Mouse (Mus musculus) testis, postnatal 14 days (tissue): ENCODE measurements around the gene Olfr750.

Experiments used
- DNase-seq: peaks from one replicate; pipeline ENCODE4 v3.0.0; 2021; ENCODE audit warnings: low spot score

The Olfr750 gene

DNA sequence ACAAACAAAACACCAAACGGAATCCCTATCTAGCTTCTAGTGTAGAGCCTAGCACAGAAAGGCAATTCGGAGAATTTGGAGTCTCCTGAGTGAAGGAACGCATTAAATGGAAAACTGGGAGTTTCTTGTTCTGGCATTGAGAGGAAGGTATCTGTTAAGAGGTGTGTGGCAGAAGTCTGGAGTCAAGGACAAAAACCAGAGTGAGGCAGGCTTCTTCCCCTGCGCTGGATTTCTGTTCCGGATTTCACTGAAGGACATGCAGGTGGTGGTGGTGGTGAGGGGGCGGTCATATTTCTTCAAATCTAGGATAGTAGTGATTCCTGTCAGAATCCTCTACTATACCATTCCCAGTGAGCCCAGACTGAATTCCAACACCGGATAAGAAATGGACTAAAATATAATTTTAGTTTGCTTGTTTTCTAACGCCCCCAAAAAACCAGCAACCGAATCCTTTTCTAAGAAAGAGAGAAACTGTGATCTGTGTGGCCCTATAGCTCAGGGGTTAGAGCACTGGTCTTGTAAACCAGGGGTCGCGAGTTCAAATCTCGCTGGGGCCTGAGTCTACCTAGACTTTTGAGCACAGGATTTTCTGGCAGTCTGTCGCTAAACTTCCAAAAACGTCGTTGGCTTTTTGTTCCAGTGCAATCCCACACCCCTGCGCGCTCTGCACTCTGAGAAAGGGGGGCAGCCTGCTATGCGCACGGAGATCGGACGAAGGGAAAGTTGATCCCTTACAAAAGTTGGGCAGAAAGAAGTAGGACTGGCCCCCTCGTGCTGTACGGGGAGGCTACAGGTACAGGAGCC is 14.1 kb upstream of the Olfr750 start:
- DNase-seq = peak; percentile 85

GRCm38 (mm10) chr14:51087762-51088161 is 13.5 kb upstream of the Olfr750 start:
- no peak for DNase-seq

GRCm38 (mm10) chr14:51085911-51086310 is 11.7 kb upstream of the Olfr750 start:
- DNase-seq = no peak

DNA sequence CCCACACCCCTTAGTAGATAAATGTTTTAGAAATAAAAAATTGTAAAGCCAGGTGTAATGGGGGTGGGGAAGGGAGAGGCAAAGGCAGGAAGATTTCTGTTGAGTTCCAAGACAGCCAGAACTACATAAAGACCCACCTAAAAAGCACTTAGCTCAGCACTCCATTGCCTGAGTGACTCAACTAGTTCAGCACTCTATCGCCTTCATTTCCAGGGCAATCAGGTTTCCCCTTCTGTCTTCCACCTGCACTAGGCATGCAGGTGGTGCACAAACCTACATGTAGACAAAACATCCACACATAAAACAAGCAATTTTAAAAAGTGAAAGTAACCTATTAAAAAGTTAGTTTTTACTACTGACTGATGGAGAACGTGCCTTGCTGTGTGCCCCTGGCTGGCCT is 10.9 kb upstream of the Olfr750 start:
- no peak for DNase-seq

DNA sequence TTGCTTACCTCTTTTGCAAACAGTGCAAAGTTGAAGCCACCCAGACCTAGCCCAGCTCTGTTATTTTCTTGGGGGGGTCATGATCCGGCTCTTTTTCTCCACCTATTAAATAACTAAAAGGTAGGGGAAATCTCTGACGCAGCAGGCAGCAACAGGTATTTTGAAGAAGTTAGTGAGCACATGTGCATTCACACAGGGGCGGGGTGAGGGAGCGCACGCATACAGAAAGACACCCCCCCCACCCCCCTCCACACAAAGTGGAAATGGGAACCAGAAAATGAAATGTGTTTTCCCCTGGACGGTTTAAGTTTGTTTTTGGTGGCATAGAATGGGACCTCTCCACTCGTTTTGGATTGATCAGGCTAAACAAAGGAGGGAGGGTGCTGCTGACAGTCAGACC is 9.6 kb upstream of the Olfr750 start:
- no peak for DNase-seq

- DNase-seq = peak; percentile 50
Observed at GRCm38 (mm10) chr14:51082599-51083581, 8.7 kb upstream of the Olfr750 start.

DNA sequence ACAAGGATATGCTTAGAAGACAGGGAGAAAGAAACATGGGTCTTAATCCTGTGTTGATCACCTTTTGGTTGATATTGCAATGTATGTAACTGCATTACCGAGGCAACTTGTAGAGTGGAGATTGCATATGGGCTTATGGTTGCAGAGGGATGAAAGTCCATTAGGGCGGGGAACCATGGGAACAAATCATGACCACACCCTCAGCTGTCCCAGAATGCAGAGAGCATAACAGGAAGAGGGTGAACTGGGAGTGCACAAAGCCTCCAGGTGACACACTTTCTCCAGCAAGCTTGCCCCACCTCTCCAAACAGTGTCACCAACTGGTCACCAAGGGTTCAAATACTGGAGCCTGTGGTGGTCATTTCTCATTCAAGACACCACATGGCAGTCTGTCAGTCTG is 6.8 kb upstream of the Olfr750 start:
- DNase-seq = no peak

DNA sequence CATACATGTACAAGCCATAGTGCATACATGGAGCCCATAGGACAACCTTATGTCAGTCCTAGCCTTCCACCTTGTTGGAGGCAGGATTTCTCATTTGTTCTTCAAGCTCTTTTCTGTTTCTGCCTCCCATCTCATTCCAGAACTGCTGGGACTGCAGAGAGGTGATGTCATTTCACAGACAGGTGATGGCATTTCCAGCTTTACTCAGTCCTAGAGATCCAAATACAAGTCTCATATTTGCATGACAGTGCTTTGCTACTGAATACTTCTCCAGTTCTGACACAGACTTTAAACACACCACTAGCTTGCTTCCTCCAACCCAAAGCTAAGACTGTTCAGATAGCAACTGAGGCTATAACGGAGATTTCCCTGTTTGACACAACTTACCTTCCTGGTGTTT is 4.9 kb upstream of the Olfr750 start:
- DNase-seq = no peak

- DNase-seq = no peak
Observed at GRCm38 (mm10) chr14:51069617-51070016, 4.6 kb downstream of the Olfr750 start.

- no peak for DNase-seq
Observed at GRCm38 (mm10) chr14:51068956-51069355, 5.3 kb downstream of the Olfr750 start.

- no peak for DNase-seq
Observed at GRCm38 (mm10) chr14:51060761-51061160, 13.5 kb downstream of the Olfr750 start.

- DNase-seq = no peak
Observed at GRCm38 (mm10) chr14:51057401-51057831, 16.8 kb downstream of the Olfr750 start, which contains the start of gene Rnase12. Rnase12 (minus strand) TSS chr14:51057661.

DNA sequence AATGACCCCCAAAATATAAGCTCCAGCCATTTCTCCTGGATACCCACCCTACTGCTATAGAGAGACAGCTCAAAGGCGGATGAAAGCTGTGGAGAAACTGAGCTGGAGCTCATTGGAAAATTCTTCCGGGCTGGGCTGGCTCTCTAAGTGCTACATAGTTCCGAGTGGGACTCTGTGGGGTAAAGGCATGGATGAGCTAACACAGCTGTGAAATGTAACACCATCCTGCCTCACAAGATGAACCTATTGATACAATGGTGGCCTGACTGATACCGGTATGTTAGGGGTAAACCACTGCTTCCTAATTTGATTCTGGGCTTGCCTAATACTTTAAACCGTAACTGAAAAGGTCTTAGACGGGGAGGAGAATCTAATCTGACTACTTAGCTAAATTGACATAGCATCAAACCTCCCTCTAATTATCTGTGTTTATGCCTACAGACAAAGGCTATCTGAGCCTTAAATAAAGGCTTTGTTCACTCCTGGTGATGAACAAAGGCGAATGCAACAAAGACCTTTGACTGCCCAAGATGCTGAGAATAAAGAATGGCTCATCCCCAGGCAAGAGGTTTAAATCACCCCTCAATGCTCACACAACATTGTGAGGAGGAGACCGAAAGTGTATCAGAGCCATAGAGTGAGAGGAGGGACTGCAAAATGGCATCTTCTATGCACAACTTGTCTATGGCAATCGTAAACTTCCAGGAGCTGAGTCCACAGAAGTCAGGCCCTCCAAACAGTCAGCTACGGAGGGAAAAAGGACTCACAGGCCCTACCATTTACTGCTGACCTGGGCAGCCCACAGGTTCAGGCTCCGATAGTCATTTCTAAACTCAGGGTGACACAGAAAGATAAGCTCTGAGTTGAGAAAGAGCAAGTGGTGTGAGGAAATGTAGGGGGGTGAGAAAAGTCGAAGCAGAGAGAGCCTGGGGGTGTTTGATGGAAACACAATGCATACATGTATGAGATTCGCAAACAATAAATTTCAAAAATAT is 19.7 kb downstream of the Olfr750 start:
- peak; percentile 70 for DNase-seq

DNA sequence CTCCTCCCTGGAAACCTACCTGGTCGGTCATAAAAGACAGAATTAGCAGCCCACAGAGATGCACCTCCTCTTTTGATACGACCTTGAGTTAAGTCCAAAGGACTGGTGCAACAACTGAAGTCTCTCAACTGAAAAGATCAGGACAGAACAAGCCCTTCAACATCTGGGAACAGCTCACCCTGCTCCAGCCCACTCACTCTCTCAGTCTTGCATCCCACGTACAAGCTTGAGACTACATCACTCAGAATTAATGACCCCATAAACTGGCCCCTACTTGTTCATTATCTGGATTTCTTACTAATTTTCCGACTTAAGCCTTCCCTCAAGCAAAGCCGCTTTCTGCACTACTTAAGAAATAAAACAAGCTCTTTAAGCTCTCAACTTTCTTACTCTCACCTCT is 21.1 kb downstream of the Olfr750 start:
- DNase-seq = no peak

GRCm38 (mm10) chr14:51051941-51052340 is 22.3 kb downstream of the Olfr750 start:
- no peak for DNase-seq

GRCm38 (mm10) chr14:51050063-51050462 is 24.2 kb downstream of the Olfr750 start, which contains the start of gene Rnase11:
Rnase11 (minus strand) TSS chr14:51050163.
- DNase-seq = no peak

DNA sequence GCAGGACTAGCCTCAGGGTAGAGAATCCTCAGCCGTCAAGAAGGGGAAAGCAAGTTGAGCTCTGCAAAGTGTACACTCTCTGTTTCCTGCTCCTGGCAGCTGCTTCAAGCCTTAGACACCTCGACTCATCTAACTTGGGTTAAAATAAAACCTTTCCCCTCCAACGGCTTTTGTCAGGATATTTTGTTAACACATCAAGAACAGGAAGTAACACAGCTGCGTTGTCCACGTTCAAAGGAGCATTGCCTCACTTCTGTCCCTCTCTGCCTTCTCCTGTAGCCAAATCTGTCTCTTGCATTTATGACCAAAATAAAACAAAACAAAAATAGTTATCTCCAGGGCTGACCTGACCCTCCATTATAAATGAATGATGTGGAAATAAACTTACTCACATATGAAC is 26.4 kb downstream of the Olfr750 start:
- DNase-seq = no peak

DNA sequence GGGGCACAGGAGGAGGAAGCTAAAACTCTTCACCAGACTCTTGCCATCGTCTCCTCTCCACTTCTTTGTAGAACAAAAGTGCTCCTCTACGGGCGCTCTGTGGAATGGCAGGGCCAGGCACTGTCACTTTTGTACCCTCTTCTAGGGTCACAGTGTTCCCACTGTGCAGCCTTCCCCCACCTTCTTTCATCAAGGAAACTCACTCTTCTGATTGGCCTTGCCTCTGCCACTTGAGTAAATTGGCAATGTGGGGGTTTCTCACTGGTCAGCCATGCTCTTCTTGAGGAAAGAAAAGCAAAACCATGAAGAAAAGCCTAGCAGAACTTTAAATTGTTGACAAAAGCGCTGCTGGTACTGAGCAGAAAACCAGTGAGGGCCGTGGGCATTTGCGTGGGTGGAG is 32.5 kb downstream of the Olfr750 start, which contains the start of gene Rnase9:
Rnase9 (minus strand) TSS at position 101 of the 400 bp plus-strand sequence.
- DNase-seq = no peak

DNA sequence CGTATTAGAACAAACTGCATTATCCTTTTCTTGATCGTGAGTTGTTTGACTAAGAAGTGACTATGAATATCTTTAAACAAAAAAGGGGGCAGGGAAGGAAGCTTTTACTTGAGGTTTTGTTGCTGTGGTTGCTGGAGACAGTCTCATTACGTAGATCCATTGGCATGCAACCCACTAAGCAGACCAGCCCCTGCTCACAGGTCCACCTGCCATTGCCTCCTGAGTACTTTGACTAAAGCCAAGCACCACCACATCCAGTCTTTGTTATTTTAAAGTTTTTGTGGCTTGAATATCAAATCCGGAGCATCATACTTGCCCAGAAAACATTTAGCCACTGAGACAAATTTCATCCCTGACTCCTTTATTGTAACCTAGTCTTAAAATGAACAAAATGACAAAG is 38.0 kb downstream of the Olfr750 start:
- no peak for DNase-seq

GRCm38 (mm10) chr14:51035206-51035605 is 39.0 kb downstream of the Olfr750 start:
- no peak for DNase-seq

GRCm38 (mm10) chr14:51027387-51028155 is 46.7 kb downstream of the Olfr750 start:
- no peak for DNase-seq
